Mouse (Mus musculus): Measurements from ENCODE around the gene Cyp4f15.
"Not testable (repeated sequence)": the region's sequence is repeated elsewhere in the genome, so short reads cannot be mapped to it uniquely, and the experiment has no call there.

Cyp4f15 gene

GRCm38 (mm10) chr17:32685048-32685750 lies at the start of gene Cyp4f15:
Gene Cyp4f15, plus strand, starts transcription at chr17:32685627.
- DNase-seq (ENCODE audit: low read depth, low spot score): no peak

GRCm38 (mm10) chr17:32636341-32636740 lies 49.1 kb upstream of the Cyp4f15 start:
- no peak for DNase-seq (ENCODE audit: low read depth, low spot score)

GRCm38 (mm10) chr17:32637151-32637550 lies 48.3 kb upstream of the Cyp4f15 start:
- DNase-seq (ENCODE audit: low read depth, low spot score): no peak

- no peak for DNase-seq (ENCODE audit: low read depth, low spot score)
These were observed 38.8 kb upstream of the Cyp4f15 start for GRCm38 (mm10) chr17:32646631-32647030.

- no peak for DNase-seq (ENCODE audit: low read depth, low spot score)
These were observed 31.6 kb upstream of the Cyp4f15 start for GRCm38 (mm10) chr17:32653860-32654259.

- DNase-seq (ENCODE audit: low read depth, low spot score): no peak
These were observed 28.4 kb upstream of the Cyp4f15 start for GRCm38 (mm10) chr17:32657041-32657440.

- DNase-seq (ENCODE audit: low read depth, low spot score): no peak
These were observed 27.2 kb upstream of the Cyp4f15 start for GRCm38 (mm10) chr17:32658246-32658645.

GRCm38 (mm10) chr17:32658712-32659111 lies 26.7 kb upstream of the Cyp4f15 start, which contains the start of gene Cyp4f40:
Gene Cyp4f40, plus strand, starts transcription at chr17:32658900.
- DNase-seq (ENCODE audit: low read depth, low spot score): no peak

- DNase-seq (ENCODE audit: low read depth, low spot score): no peak
These were observed 11.5 kb upstream of the Cyp4f15 start for GRCm38 (mm10) chr17:32673976-32674375.

GRCm38 (mm10) chr17:32676040-32676635 lies 9.3 kb upstream of the Cyp4f15 start:
- peak; percentile 63 for DNase-seq (ENCODE audit: low read depth, low spot score)

- DNase-seq (ENCODE audit: low read depth, low spot score): peak; percentile 80
These were observed 5.0 kb upstream of the Cyp4f15 start for GRCm38 (mm10) chr17:32680404-32680803.

- no peak for DNase-seq (ENCODE audit: low read depth, low spot score)
These were observed 1.3 kb downstream of the Cyp4f15 start for GRCm38 (mm10) chr17:32686722-32687121.

GRCm38 (mm10) chr17:32690959-32691358 lies 5.5 kb downstream of the Cyp4f15 start:
- no peak for DNase-seq (ENCODE audit: low read depth, low spot score)

GRCm38 (mm10) chr17:32702826-32703225 lies 17.4 kb downstream of the Cyp4f15 start:
- DNase-seq (ENCODE audit: low read depth, low spot score): peak; percentile 38

GRCm38 (mm10) chr17:32710541-32710940 lies 25.1 kb downstream of the Cyp4f15 start:
- not testable (repeated sequence) for DNase-seq (ENCODE audit: low read depth, low spot score)

GRCm38 (mm10) chr17:32722151-32722550 lies 36.7 kb downstream of the Cyp4f15 start:
- DNase-seq (ENCODE audit: low read depth, low spot score): not testable (repeated sequence)

GRCm38 (mm10) chr17:32722771-32723170 lies 37.3 kb downstream of the Cyp4f15 start:
- DNase-seq (ENCODE audit: low read depth, low spot score): no peak

- not testable (repeated sequence) for DNase-seq (ENCODE audit: low read depth, low spot score)
These were observed 40.9 kb downstream of the Cyp4f15 start for GRCm38 (mm10) chr17:32726360-32726759.

GRCm38 (mm10) chr17:32729029-32729428 lies 43.6 kb downstream of the Cyp4f15 start:
- DNase-seq (ENCODE audit: low read depth, low spot score): peak; percentile 21

- no peak for DNase-seq (ENCODE audit: low read depth, low spot score)
These were observed 53.0 kb downstream of the Cyp4f15 start for GRCm38 (mm10) chr17:32738406-32738805.

GRCm38 (mm10) chr17:32741057-32741456 lies 55.6 kb downstream of the Cyp4f15 start:
- no peak for DNase-seq (ENCODE audit: low read depth, low spot score)

- DNase-seq (ENCODE audit: low read depth, low spot score): no peak
These were observed 65.2 kb downstream of the Cyp4f15 start for GRCm38 (mm10) chr17:32750611-32751010.

Measured in CD4-positive, CD25-positive, alpha-beta regulatory T cell, adult 2 months (primary cell).